Mouse (Mus musculus) kidney, adult 2 months (tissue): ENCODE data around the gene Ap1s1.

ENCODE experiments used
- CTCF ChIP-seq: fragments of 200-500 bp; conservative IDR thresholded peaks from 2 replicates; pipeline ENCODE4 v1.5.1; 2011; ENCODE audit warnings: low read depth, mild to moderate bottlenecking, control low read depth, low read length, moderate library complexity, mixed read lengths; ENCODE audit not compliant: insufficient read depth, insufficient read length
- POLR2A ChIP-seq: fragments of 200-500 bp; IDR thresholded peaks from one replicate; pipeline ENCODE4 v1.6.1; 2011; ENCODE audit warnings: low read depth, low read length, control low read depth

- TF ChIP-seq POLR2A (no peak), CTCF (no peak)
Measured at GRCm38 (mm10) chr5:136988420-136988819, 57.5 kb downstream of the Ap1s1 start.
